In genomic region chr12:86823488-86823854, GRCm38 (mm10) we compare ENCODE assay signal across 8 mouse cellular contexts.
DNase-seq lines count a peak whose midpoint lies in the region; ATAC-seq and TF ChIP-seq lines count a peak whose summit lies in the region.

No protein-coding gene starts in this region.

- no peaks in the 10 kb centered on the region for H3K36me3 ChIP-seq in kidney, adult 2 months (ENCODE audit: control insufficient read depth, insufficient read depth, low read length)
- H3K36me3 ChIP-seq in hindbrain, embryonic 10.5 days, result no peaks in the 10 kb centered on the region
- no peaks in the 10 kb centered on the region for H3K36me3 ChIP-seq in midbrain, embryonic 11.5 days (ENCODE audit: control insufficient read depth, insufficient read depth, low read length)

- H3K4me2 ChIP-seq in midbrain, embryonic 11.5 days, result peak overlapping the region; percentile 36

- no peak for TF ChIP-seq POLR2A in kidney, adult 2 months (IDR thresholded peaks at IDR 0.05; ENCODE audit: low read depth, low read length)
- no peak for TF ChIP-seq POLR2A in bone marrow, adult 2 months (IDR thresholded peaks at IDR 0.05; ENCODE audit: borderline replicate concordance, control insufficient read depth, low read depth, low read length)

- WGBS in kidney, adult 2 months, result 53% methylated on average over 4 of the region's 4 CpGs
- 63% methylated on average over 4 of the region's 4 CpGs for WGBS in bone marrow, adult 2 months
- WGBS in hindbrain, embryonic 10.5 days, result 37% methylated on average over 4 of the region's 4 CpGs
- WGBS in midbrain, embryonic 11.5 days, result 25% methylated on average over 4 of the region's 4 CpGs

- peak overlapping the region; percentile 10 for H3K4me3 ChIP-seq in kidney, adult 2 months (ENCODE audit: insufficient read depth, low read depth, low read length)
- peak overlapping the region; percentile 55 for H3K4me3 ChIP-seq in bone marrow, adult 2 months (replicated peaks; ENCODE audit: control insufficient read depth, low read depth, low read length)
- H3K4me3 ChIP-seq in hindbrain, embryonic 10.5 days, result peak overlapping the region; percentile 41
- no peak overlapping the region for H3K4me3 ChIP-seq in midbrain, embryonic 11.5 days (ENCODE audit: low read depth, low read length)

- no peak for TF ChIP-seq CTCF in kidney, adult 2 months (conservative IDR thresholded peaks at IDR 0.05; ENCODE audit: insufficient read depth, insufficient read length, low read depth, low read length)
- no peak for TF ChIP-seq CTCF in bone marrow, adult 2 months (IDR thresholded peaks at IDR 0.05; ENCODE audit: control insufficient read depth, insufficient read depth, low read length)

- H3K9me3 ChIP-seq in hindbrain, embryonic 10.5 days, result no peaks in the 10 kb centered on the region
- H3K9me3 ChIP-seq in midbrain, embryonic 11.5 days (ENCODE audit: control insufficient read depth, low read length), result no peaks in the 10 kb centered on the region

- peak overlapping the region; percentile 59 for H3K9ac ChIP-seq in midbrain, embryonic 11.5 days (ENCODE audit: low read length)

- peaks cover 37% of the 10 kb centered on the region for H3K4me1 ChIP-seq in kidney, adult 2 months (ENCODE audit: control insufficient read depth, insufficient read depth, low read length)
- peaks cover 20% of the 10 kb centered on the region for H3K4me1 ChIP-seq in bone marrow, adult 2 months (ENCODE audit: control insufficient read depth, insufficient read depth, low read length)
- peaks cover 71% of the 10 kb centered on the region for H3K4me1 ChIP-seq in hindbrain, embryonic 10.5 days (replicated peaks)
- H3K4me1 ChIP-seq in midbrain, embryonic 11.5 days (ENCODE audit: control insufficient read depth, insufficient read depth, low read length), result peaks cover 53% of the 10 kb centered on the region

- peak; percentile 12; the same call in 1 of the 2 replicates for ATAC-seq in midbrain, embryonic 11.5 days (ENCODE audit: low FRiP score)

- H3K27ac ChIP-seq in kidney, adult 2 months (ENCODE audit: insufficient read depth, low read depth, low read length), result peak overlapping the region; percentile 85
- H3K27ac ChIP-seq in bone marrow, adult 2 months (ENCODE audit: control insufficient read depth, insufficient read depth, low read depth, low read length, poor library complexity), result peak overlapping the region; percentile 90
- peak overlapping the region; percentile 97 for H3K27ac ChIP-seq in hindbrain, embryonic 10.5 days
- peak overlapping the region; percentile 99 for H3K27ac ChIP-seq in midbrain, embryonic 11.5 days (ENCODE audit: low read depth, low read length)

- no peaks in the 10 kb centered on the region for H3K27me3 ChIP-seq in kidney, adult 2 months (replicated peaks; ENCODE audit: control insufficient read depth, insufficient read depth, low read length)
- H3K27me3 ChIP-seq in hindbrain, embryonic 10.5 days (ENCODE audit: insufficient read depth, poor library complexity, severe bottlenecking), result peaks cover 6% of the 10 kb centered on the region; the same call in 1 of the 2 replicates
- no peaks in the 10 kb centered on the region for H3K27me3 ChIP-seq in midbrain, embryonic 11.5 days (ENCODE audit: control insufficient read depth, insufficient read depth, low read length)

- no peak for DNase-seq in kidney, adult 2 months
- DNase-seq in kidney, adult 8-10 months, result no peak
- no peak for DNase-seq in hindbrain, embryonic 10.5 days (ENCODE audit: low spot score)
- no peak for DNase-seq in midbrain, embryonic 11.5 days (ENCODE audit: low spot score, missing footprints)
- DNase-seq in spleen, adult 12 weeks (ENCODE audit: low spot score), result no peak
- no peak for DNase-seq in left cerebral cortex, adult 18-20 months (ENCODE audit: low spot score in 2 of 2)
- no peak for DNase-seq in natural killer cell, adult 2 months (ENCODE audit: low spot score in 2 of 2)
